Mouse (Mus musculus) frontal cortex, postnatal 10 days (tissue): ENCODE measurements around the gene Nmnat1.

Source experiments
- DNase-seq, 2 experiments: peaks; one replicate each; pipeline ENCODE4 v3.0.0; 2022; ENCODE audit warnings: low spot score in 2 of 2, mixed read lengths in 1 of 2

The Nmnat1 gene

DNA sequence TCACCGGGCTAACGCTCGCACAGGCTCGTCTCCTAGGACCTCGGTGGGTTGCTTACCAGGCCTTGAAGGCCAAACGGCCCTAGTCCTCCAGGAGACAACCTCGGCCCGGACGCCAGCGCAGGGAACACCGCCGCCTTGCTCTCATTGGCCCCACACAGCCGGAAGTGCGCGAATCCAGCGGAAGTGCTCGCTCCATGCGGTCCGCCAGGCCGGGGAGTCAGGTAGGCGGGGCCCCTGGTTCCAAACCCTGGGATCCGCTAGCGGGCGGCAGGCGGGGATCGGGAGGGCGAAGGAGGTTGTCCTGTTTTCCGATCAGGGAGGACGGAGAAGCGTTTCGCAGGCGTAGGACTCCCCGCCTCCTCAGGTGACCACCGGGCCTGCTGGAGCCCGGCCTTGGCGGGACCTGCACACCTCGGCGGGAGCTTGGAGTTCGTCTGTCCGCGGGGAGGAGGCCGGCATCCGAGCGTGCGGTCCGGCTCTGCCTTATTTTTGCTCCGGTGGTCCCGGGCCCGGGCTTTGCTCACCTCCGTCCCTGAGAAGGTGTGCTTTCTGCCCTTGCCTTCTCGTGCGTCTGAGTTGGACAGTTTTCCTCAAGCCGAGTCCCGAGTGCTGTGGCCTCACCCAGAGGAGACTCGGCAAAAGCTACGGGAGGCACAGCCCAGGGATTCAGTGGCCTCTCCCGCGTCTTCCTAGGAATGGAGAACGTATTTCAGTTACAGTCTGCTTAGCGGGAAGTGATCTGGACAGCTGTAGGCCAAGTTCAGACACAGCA is at the start of gene Nmnat1, which contains the start of gene Lzic:
Gene Nmnat1, minus strand, starts transcription at position 150 of the 772 bp plus-strand sequence.
Gene Lzic, plus strand, starts transcription at position 177 of the 772 bp plus-strand sequence.
- DNase-seq: peak; percentile 85 to 93

DNA sequence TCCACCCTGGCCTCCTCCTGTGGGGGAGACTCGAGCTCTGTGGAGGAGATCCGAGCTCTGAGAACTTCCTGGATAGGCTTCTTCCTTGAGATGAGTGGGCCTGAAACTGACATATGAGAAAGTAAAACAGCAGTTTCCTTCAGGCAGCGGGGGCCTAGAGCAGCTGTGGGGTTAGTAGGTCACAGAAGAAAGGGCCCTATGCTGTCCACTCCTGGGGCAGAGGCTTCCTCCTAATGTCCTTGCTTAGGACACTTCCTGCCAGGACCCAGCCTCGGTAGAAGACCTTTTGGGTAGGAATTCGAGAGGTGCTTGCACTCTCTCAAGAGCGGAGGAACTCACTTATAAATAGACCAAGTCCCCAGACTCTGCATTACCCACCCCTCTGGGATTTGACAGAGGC is 44.7 kb upstream of the Nmnat1 start:
- no peak for DNase-seq

DNA sequence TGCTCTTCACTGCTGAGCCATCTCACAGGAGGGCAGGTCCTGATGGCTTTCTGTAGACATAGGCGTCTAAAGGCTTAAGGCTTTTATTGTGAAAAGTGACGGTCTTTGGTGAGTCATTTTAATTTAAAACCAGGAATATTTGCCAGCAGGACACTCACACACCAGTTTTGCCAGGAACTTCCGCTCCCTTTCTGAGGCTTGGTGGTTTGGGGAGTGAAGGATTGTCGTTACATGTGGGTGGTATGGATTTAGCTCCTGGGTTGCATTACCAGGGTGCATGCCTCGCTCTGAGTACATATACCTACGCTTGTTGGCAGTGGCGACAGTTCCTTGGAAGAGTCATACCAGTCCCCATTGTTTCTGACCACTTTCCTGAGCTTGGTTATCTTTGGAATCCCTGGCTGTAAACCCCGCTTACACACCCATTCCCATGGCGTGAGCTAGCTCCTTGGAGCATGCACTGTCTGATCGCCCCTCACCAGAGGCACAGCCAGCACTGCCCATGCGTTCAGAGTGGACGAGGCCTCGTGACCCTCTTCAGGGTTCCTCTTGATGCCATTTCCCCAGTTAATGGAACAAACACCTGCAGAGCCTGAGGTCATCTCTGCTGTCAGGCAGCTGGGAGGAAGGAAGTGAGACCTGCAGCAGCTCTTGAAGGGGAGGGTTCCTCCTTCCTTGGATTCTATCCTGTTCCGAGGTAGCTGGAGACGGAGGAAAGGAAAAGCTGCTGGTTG is 42.8 kb upstream of the Nmnat1 start:
- DNase-seq: no peak

DNA sequence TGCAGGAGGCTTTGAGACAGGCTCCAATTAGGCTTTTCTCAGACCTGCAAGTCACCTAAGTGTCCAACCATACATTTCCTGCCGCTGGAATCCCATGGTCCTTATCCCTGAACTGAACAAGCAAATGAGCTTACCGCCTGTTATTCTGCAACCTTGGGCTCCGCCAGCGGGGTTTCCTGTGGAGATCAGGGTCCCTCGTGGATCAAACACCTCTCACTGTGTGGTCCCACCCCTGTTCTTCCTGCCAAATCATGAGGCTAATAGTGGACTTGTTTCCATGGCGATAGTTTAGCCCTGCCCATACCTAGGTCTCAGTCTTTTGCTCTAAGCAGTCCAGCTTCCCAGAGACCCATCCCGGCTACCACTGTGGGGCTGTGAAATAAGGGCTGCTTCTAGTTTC is 41.3 kb upstream of the Nmnat1 start:
- DNase-seq: no peak

DNA sequence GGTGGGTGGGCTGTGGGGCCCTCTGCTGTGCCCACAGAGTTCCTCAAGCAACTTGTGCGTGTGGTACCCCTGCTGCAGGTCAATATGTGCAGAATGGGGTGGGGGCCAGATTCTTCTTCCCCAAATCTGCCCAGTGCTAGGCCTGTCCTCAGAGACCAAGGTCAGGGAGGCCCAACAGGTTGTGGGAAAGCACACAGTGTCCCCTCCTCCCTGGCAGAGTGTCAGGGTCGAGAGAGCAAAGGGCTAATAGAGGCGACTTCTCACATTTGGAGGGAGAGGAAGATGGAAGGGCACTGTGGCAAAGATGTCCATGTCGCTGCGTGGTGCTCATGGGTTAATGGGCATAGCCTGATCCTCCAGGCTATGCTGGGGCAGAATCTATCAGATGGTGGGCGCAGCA is 40.8 kb upstream of the Nmnat1 start:
- DNase-seq: no peak

DNA sequence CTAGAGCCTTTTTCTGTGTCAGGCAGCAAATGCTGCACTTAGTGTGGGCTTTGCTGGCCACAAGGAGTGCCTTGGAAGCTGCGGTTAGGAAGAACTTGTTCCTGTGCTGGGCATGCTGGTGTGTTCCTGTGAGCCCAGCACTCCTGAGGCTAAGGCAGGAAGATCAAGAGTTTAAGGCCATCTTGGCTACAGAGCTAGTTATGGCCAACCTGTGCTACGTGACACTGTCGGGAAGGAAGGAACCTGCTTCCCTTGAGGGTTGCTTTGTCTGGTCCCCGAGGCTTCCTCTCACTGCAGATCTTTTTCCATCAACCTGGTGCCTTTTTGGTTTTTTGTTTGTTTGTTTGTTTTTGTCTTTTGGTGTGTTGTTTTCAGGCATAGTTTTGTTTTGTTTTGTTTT is 40.2 kb upstream of the Nmnat1 start:
- DNase-seq: no peak

DNA sequence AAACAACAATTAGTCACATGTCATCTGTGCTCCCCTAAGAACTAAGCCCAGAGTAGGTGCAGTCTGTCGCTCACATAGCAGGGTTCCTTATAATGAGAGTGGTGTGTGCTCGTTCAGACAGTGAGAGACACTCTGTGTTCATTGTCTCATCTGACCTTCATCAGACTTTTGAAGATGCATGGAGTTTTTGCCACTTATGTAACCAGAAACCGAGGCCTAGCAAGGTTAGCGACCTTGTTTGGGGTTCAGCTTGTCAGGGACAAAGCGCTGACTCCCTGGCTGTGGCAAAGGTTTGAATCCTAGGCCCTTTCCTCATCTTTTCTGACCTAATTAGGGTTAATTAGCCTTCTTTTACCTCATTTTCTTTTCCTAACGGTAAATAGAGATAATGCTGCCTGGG is 39.0 kb upstream of the Nmnat1 start:
- no peak for DNase-seq

DNA sequence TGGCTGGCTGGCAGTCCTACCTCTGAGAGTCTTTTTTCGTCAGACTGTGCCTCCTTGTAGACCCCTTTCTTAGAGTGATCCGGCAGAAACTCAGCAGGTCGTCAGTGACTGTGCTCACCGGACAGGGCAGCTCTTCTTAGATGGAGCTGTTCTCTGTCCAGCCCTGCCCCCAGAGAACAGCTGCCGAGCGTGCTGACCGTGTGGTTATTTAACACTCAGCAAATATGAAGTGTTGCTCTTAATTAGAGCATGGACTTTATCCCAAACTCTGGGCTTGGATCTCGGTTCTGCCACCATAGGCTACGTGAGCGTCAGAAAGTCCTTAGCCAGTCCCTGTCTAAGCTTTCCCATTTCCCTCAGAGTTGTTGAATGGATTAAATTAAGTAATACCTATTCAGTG is 36.3 kb upstream of the Nmnat1 start:
- DNase-seq: no peak

DNA sequence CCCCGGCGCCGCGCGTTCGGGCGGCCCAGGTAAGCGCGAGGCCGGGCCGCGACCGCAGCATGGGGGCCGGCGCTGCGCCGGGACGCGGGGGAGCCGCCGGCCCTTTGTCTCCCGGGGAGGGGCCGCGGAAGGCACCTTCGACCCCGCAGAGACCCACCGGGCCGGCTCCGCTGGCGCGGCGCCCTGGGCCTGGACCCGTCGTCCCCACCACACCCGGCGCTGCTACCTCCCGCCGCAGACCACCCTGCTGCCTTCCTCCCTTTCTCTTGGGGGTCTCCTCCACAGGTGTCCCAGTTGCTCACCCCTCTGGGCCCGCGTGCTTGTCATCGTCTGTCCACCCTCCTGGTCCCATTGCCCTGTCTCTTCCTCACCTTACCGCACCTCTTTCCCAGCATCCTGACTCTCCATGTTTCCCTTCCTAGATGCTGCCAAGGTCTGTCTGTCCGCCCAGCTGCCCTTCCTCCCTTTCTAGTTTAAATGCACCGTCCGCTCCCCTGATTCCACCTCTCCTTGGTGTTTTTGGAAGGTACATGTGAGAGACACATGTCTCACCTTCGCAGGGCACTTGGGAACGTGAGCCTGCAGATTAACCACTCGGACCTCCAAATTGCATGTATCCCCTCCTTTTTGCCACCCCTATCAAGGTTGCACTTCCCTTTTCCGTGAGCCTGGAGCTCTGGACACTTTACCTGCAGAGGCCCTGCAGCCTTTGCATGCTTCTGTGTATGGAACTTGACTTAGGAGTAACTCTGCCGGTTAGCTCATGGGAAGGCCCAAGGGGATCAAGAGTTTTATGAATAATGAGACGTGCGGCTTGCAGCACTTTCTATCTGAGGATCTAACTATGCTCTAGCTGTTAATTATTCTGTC is 33.6 kb upstream of the Nmnat1 start:
- DNase-seq: peak in 1 of 2 experiments; percentile 18

DNA sequence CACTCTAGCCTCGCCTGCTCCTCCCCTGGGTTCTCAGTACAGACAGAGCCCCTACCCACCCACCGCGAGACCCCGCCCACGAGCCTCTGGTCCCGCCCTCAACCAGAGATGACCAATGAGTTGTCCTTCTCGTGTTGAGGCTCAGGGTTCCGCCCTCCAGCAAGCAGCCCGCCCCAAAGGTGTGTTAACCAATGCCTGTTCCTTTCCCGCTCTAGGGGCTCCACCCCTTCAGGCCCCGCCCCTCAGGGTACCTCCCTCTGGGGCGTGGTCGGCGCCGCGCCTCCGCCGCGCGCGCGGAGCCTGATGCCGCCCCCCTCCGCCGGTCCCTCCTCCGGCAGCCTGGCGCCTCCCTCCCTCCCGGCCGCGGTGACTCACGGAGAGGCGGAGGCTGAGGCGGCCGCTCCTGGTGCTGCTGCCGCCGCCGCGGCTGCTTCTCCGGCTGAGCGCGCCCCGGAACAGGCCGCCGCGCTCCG is 32.9 kb upstream of the Nmnat1 start, which contains the start of gene Ctnnbip1:
Gene Ctnnbip1, plus strand, starts transcription at position 369 of the 473 bp plus-strand sequence.
- DNase-seq: peak; percentile 96 to 97

DNA sequence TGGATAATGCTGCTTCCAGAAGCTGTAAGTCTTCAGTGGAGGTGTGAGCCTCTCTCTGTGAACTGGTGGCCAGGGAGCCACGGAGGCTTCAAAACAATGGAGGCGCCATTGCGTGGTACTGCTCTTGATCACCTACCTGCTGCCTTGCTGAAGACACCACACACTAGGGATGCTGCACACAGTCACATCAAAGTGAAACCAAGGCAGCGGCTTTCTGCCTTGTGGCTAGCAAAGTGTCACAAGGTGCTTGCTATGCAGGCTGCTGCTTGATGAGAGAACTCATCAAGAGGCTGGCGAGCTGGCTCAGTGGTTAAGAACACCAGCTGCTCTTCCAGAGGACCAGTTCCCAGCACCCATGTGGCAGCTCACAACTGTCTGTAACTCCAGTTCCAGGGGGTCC is 30.7 kb upstream of the Nmnat1 start:
- DNase-seq: no peak

DNA sequence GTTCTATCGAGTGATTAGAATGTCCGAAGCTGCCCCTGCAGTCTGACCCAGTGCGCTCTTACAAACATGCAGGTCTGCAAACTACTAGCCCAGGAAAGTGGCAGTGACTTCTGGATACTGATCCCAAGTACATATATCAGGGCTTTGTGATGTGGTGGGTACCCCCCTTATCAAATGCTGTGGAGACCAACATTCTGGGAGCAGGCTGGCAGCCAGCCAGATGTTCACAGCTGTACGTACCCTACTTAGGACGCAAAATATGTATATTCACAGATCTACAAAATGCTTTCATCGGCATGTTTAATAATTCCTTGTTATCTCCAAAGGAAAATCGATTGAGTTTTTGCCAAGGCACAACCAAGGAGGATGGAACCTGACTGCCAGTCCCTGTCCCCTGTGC is 27.1 kb upstream of the Nmnat1 start:
- DNase-seq: no peak

DNA sequence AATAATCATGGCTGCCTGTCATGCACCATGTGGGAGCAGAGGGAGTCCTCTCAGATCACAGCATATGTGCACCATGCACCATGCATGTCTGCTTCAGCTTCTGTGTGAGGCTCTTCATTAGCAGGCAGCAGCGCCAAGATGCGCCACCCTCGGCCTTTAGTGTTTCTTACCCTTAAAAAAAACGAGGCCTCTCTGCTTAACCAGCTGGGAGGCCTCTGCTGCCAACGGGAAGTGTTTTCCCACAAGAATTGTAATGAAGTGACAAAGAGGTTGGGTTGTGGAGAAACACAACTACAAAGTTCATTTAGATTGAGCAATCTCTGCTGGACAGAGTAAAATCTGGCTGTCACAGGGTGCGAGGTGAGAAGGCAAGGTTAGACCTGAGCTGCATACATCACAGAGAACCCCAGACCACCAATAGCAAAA is 26.2 kb upstream of the Nmnat1 start:
- no peak for DNase-seq

DNA sequence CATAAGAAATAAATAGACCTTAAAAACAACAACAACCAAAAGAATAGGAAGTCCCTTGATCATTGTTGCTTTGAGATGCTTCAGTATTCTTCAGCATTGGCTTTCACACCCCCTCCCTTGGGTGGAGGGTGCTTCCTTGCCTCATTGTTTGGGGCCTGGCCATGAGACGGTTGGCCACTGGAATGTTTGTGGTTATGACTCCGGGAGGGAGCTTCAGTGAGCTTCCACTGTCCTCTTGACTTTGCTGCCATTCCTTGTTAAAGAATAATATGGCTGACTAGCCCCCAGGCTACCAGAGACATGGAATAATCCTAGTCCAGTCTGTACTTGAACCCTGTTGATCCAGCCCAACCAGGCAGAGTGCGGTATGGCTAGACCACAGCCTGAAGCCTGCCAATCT is 21.9 kb upstream of the Nmnat1 start:
- DNase-seq: no peak

DNA sequence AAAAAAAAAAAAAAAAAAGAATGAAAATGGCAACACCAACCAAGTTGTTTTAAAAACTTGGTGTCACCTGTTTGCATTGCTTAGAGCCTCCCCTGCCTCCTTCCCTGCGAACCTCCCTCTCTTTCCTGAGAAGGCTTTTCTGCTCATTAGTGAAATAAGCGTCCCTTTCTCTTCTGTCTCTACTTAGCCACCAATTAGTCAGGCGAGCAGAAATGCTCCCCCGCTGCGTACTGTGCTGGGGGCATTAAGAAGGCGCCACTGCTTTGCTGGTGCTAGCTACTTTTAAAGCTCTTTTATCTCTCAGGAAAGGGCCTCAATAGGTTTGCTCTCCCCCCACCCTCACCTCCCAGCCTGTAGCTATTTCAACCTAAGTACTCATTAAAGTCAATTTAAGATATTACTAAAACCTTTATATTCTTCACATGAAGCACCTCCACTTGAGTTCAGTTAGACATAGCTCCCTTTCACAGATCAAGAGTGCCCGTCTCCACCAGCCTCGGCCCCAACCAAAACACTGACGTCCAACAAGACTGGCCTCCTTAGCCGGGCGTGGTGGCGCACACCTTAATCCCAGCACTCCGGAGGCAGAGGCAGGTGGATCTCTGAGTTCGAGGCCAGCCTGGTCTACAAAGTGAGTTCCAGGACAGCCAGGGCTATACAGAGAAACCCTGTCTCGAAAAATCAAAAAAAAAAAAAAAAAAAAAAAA is 20.4 kb upstream of the Nmnat1 start:
- no peak for DNase-seq

DNA sequence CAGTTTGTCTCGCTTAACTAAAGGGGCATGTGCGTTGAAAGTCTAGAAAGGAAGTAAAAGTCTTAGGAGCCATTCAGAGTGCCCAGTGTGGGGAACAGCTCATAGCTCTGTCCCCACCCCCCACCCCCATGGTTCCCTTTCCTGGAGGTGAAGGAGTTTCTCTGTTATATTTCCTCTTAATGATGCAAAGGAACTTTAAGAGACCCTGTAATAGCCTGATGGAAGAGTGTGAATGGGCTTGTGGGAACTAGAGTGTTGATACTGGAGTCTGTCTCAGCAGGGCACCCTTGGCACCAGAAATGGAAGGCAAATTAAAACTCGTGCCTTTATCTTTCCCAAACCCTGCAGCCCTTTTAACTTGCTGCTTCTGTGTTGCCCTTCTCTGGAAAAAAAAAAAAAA is 19.9 kb upstream of the Nmnat1 start:
- DNase-seq: no peak

DNA sequence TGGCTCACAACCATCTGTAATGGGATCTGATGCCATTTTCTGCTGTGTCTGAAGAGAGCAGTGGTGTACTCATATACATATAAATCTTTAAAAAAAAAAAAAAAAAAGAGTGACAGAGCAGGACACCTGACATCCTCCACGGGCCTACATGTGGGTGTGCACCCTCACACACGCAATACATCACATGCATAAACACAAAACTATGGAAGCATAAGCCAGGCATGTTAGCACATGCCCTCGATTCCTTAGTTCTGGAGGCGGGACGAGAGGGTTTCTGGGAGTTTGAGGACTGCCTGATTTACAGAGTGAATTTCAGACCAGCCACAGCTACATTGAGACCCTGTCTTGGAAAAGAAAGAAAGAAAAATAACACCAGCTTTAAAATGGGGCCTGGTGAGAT is 19.4 kb upstream of the Nmnat1 start:
- DNase-seq: no peak

DNA sequence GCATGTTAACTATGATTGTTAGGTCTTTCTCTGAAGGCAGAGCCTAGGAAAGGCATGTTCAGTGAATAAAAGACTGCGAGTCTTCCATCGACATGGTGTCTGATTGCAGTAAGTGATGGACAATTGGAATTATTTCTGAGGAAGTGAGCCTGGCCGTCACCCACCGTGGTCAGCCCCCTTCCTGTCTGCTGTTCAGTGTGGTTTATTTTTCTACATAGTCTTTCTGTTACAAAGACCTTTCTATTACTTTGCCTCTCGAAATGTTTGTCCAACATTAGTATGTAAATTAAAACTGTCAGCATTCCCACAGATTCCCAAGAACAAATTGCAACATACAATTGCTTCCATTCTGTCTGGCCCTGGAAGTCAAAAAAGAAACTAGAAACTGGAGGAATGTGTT is 14.8 kb upstream of the Nmnat1 start:
- DNase-seq: no peak

DNA sequence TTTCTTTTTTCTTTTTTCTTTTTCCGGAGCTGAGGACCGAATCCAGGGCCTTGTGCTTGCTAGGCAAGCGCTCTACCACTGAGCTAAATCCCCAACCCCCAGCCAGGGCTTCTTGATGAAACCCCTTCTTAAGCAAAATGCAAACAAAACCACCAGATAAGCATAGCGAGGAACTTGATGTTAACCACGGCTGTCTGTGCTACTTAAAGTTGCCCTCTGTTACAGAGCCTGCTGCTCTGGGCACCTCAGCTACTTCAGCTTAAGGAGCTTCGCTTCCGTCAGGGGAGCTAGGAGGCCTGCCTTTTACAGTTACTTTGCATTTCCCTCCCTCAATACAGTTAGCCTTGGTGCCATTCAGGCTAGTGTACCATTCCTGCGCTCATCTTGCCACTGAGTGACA is 13.9 kb upstream of the Nmnat1 start:
- no peak for DNase-seq

DNA sequence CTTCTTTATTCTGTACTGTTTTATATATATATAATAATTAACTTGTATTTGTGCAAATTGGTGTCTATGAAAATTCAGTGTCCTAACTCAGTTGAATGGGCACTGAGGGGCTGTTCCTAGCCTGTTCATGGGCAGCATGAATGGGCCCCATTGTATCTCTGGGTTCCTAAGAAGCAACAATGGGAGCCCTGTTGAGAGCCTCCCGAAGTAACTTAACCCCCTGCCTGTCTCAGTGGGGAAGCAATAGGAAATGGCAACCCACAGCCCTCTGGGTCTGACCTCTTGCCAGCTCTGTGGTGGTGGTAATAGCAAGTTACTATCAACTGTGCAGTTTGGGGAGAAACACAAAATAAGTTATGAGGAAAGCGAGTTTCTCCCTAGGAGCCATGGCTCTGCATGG is 11.6 kb upstream of the Nmnat1 start:
- DNase-seq: no peak

DNA sequence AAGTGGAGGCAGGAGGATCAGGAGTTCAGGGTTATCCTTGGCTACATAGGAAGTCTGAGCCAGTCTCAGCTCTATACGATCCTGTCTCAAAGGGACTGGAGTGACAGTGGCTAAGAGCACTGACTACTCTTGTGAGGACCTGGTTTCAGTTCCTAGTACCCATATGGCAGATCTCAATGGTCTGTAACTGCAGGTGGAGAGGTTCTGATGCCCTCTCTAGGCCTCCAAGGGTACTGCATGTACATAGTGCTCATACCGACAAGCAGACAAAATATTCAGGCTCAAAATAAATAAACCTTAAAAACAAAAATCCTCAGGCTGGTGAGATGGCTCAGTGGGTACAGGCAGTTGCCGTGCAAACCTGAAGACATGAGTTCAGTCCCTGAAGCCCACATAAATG is 6.1 kb upstream of the Nmnat1 start:
- DNase-seq: no peak
